Mouse (Mus musculus): ENCODE data around the gene Slitrk5.
A peak's percentile ranks its signal among the peaks of the same experiment; 100 is the strongest.
"Not testable (repeated sequence)": the region's sequence is repeated elsewhere in the genome, so short reads cannot be mapped to it uniquely, and the experiment has no call there.

The Slitrk5 gene

GRCm38 (mm10) chr14:111674664-111675147 is at the start of gene Slitrk5:
TSS of gene Slitrk5 (plus strand) at chr14:111675097.
- peak; percentile 94 for DNase-seq (ENCODE audit: low spot score)

DNA sequence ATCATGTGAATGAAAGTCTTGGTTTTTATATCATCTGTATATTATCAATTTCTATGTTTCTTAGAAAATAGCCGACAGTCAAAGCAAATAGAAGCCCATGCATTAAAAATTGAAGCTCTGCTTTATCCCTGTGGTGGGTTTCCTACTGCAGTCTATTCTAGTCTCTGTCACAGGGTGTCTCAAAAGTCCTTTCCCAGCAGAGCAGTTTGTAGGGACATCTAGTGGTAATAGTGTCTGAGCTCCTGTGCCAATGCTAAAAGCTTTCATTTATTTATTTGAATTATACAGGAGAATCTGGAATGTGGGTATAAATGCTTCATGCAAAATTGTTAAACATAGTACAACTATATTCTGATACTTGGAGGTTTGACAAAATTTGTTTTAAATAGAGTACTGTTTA is 2.0 kb upstream of the Slitrk5 start:
- peak; percentile 49 for DNase-seq (ENCODE audit: low spot score)

DNA sequence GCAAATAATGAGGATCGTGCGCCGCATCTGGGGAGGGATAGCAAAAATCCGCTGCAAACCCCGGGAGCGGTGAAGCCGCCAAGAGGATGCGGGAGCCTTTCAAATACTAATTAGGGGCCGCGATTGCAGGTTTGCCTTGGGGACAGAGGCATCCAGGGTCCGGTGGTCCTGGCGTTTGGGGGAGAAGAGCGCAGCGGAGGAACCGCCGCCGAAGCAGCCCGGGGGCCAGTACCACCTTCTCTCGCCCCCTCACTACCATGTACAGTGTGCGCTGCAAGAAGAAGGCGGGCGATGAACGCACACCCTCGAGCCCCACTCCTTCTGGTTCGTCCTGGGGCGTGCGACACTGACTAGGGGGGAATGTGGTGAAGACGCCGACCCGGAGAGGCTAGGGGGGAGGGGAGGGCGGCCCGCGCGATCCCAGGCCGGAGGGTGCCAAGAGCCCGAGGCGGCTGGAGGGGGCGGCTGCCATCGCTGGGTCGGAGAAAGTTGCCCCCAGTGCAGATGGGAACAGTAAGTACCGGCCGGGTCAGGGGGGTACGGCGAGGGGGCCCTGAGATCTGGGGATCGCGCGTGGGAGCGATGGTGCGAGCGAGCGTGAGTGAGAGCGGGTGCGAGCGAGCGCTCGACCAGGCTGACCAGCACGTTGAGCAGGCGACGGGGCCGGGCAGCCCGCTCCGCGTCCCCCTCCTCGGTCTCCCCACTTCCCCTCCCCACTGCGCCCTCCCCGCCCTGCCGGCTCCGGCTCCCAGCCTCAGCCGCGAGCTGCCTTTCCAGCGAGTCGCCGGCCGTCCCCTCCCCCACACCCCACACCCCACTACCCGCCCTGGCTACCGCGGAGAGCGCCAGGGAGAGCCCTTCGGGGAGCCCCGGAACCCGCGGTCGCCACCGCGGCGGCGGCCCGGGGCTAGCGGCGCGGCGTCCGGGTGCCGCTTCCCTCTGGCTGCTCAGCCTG is 591 bp downstream of the Slitrk5 start:
- peak; percentile 67 for DNase-seq (ENCODE audit: low spot score)

DNA sequence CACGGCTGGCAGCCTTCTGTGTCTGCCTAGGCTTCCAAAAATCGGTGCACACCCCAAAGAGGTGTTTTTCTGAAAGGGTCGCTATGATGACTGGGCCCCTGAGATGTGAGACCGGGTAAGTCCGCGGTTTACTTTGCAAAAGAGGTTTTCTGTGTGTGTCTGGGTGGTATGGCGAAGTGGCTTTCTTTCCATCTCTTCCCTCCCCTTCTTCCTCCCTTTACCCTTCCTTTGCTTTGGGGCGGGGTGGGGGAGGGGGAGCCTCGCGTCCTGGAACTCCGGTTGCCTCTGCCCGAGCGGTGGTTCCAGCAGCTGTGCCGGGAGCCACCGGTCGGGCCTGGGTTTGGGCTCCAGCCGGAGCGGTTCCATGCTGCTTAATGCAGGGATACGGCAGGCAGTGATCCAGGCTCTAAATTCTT is 1.3 kb downstream of the Slitrk5 start:
- peak; percentile 73 for DNase-seq (ENCODE audit: low spot score)

DNA sequence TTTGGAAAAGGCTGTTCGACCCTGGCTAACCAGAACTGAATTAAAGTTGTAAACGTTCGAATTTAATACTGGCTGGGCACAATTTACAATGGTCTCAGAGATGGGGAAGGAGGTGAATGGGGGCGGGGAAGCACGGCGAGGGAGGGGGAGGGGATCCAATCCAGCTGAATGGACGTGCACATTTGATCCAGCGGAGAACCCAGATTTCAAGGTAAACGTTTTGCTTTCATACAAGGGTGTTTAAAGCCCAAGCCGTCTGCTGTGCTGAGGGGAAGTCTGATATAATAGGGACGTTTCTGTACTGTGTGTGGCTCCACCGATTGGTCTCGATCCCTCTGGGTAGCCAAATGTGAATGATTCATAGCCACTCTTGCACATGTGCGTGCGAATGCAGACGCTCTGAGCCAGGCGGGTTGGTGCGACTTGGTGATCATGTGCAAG is 2.0 kb downstream of the Slitrk5 start:
- DNase-seq (ENCODE audit: low spot score), result peak; percentile 68

DNA sequence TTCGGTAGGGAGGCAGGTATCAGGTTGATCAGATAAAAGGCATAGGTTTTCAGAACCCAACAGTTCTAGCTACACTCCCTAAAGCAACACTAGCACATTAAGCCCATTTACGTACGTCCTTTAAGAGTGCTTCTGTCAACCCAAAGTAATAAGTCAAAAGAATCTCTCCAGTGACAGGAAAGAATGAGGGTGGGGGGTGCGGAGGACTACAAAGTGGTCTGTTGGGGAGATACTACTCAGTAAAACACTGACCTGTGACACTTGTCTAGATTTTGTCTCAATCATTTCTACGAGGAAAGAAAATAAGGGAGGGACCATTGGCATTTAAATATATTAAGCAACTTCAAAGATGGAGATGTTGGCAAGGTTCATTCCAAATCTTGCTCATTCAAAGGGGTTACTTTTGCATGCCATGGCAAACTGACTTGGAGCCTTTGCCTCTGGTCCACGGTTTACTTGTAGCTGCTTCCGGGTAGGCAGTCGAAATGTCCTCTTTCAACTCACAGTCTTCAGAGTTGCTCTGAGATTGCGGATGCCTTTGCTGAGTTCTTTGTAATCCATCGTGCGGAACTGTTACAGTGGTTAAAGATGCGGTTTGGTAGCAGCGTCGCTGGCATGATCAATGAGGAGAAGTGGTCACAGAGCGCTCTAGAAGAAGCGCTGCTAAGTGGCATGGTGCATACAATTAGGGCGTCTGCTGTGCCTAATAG is 2.6 kb downstream of the Slitrk5 start:
- DNase-seq (ENCODE audit: low spot score), result peak; percentile 44

DNA sequence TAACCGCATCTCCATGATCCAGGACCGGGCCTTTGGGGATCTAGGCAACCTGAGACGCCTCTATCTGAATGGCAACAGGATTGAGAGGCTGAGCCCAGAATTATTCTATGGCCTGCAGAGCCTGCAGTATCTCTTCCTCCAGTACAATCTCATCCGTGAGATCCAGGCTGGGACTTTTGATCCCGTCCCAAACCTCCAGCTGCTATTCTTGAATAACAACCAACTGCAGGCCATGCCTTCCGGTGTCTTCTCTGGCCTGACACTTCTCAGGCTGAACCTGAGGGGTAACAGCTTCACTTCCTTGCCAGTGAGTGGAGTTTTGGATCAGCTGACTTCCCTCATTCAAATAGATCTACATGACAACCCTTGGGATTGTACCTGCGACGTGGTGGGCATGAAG is 5.4 kb downstream of the Slitrk5 start:
- no peak for DNase-seq (ENCODE audit: low spot score)

GRCm38 (mm10) chr14:111681092-111681708 is 6.3 kb downstream of the Slitrk5 start:
- DNase-seq (ENCODE audit: low spot score), result peak; percentile 73

DNA sequence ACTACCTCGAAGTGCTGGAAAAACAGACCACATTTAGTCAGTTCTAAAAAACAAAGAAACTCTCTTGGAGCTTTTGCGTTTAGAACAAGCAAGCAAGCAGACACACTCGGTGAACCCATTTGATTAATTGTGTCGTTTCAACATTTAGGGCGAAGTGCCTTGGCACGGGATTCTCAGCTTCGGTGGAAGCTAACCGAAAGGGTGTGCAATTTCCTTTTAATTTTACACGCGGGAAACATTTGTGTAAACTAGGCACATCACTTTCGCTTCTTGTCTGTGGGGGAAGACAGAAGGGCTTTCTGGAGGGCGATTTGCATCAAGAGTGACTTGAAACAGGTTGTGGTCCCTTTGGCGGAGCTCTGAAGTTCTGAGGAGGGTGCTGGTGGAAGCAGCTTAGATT is 6.9 kb downstream of the Slitrk5 start:
- DNase-seq (ENCODE audit: low spot score), result peak; percentile 42

GRCm38 (mm10) chr14:111683543-111683942 is 8.6 kb downstream of the Slitrk5 start:
- no peak for DNase-seq (ENCODE audit: low spot score)

DNA sequence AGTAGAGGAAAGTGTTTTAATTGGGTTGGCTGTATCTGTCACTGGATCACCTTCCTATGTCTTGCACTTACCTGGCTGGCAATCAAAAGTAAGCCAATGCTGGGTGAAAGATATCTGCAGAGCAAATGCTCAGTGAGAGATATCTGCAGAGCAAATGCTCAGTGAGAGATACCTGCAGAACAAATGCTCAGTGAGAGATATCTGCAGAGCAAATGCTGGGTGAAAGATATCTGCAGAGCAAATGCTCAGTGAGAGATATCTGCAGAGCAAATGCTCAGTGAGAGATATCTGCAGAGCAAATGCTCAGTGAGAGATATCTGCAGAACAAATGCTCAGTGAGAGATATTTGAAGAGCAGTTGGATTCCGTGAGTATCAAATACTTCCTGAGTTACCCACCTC is 15.2 kb downstream of the Slitrk5 start:
- not testable (repeated sequence) for DNase-seq (ENCODE audit: low spot score)

GRCm38 (mm10) chr14:111729833-111730232 is 54.9 kb downstream of the Slitrk5 start:
- DNase-seq (ENCODE audit: low spot score), result no peak
